Mouse (Mus musculus) olfactory bulb, adult 2 months (tissue): ENCODE measurements around the gene Gm10277.

Source experiments
- CTCF ChIP-seq: fragments of 200-500 bp; IDR thresholded peaks from 2 replicates; pipeline ENCODE4 v1.5.1; 2012; ENCODE audit warnings: low read depth, mild to moderate bottlenecking, low read length, moderate library complexity; ENCODE audit not compliant: insufficient read depth
- POLR2A ChIP-seq: fragments of 200-500 bp; IDR thresholded peaks from 2 replicates; pipeline ENCODE4 v1.6.1; 2012; ENCODE audit warnings: mild to moderate bottlenecking, low read depth, low read length, moderate library complexity; ENCODE audit not compliant: insufficient read depth

DNA sequence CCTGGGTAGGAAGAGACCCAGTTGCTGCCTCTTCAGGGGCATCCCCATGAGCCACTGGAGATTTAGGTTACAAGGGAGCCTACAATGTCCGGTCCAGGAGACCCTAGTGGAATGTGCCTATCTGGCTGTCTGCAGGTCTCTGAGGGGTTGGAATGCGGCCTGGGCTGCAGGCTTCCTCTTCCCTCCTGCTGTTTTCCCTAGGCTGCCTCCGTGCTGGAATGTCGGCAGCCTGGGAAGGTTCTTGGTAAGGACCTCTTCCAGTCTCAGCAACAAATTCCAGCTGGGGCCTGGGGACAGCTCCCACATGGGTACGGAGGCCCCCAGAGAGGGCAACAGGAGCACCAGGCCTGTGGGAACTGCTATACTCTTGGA is 2.2 kb downstream of the Gm10277 start:
- TF ChIP-seq CTCF = no peak
- no peak for TF ChIP-seq POLR2A
